Mouse (Mus musculus) myocyte (in vitro differentiated cells): ENCODE data around the gene Slamf7.

Experiments used
- CEBPB ChIP-seq: IDR thresholded peaks from 2 replicates; pipeline ENCODE4 v1.6.1; 2011; ENCODE audit warnings: mild to moderate bottlenecking, moderate library complexity; ENCODE audit not compliant: poor library complexity, insufficient read depth, severe bottlenecking
- E2F4 ChIP-seq: IDR thresholded peaks from one replicate; pipeline ENCODE4 v1.6.1; 2011; ENCODE audit warnings: mild to moderate bottlenecking, control low read depth, moderate library complexity; ENCODE audit not compliant: insufficient read depth
- POLR2A ChIP-seq: IDR thresholded peaks from one replicate; pipeline ENCODE4 v1.6.1; 2011; ENCODE audit warnings: low read depth, mild to moderate bottlenecking, control low read depth, moderate library complexity; ENCODE audit not compliant: insufficient read length
- SRF ChIP-seq: IDR thresholded peaks from one replicate; pipeline ENCODE4 v1.6.1; 2011; ENCODE audit warnings: low read depth; ENCODE audit not compliant: control insufficient read depth, insufficient read length
- USF1 ChIP-seq: IDR thresholded peaks from one replicate; pipeline ENCODE4 v1.6.1; 2011; ENCODE audit warnings: low read depth, mild to moderate bottlenecking, control low read depth, moderate library complexity

DNA sequence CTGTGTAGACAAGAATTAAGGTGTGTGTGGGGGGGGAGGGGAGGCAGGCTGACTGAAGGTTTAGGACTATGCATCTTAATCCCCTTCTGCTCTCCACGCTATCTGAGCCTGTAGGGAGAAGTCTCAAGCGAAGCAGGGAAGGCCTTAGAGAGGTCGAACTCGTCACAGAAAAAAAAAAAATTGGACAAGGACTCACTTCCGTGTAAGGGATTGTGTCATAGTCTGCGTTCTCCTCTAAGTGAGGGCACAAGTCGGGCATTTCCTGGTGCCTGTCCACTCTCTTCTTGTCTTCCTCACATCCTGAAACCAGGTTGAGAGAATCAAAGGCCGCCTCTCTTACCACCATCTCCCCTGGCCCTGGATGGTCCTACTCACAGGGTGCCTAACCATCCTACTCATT lies 15.7 kb downstream of the Slamf7 start:
- TF ChIP-seq POLR2A: no peak
- TF ChIP-seq E2F4: no peak
- no peak for TF ChIP-seq CEBPB
- no peak for TF ChIP-seq SRF
- no peak for TF ChIP-seq USF1
